Mouse (Mus musculus): ENCODE data around the gene Ror2.

- TF ChIP-seq GATA1 (IDR thresholded peaks at IDR 0.05; ENCODE audit: borderline replicate concordance, low read length) (no peak), FLI1 (IDR thresholded peaks at IDR 0.05; ENCODE audit: low read length) (no peak)
Measured at GRCm38 (mm10) chr13:53258943-53259342, 27.0 kb downstream of the Ror2 start.

Measured in megakaryocyte, embryonic 14.5 days (primary cell).